Mouse (Mus musculus) olfactory bulb, adult 2 months (tissue): ENCODE data around the gene 4430402I18Rik. TPM values are rescaled to one million over a fixed set of nuclear protein-coding genes. Genes with fewer than 3 reads are reported as not detected.

Experiments
- H3K27ac ChIP-seq: fragments of 200-500 bp; 2 replicates; pipeline ENCODE4 v1.5.1; 2012; ENCODE audit warnings: low read depth, low read length; ENCODE audit not compliant: insufficient read depth
- H3K4me1 ChIP-seq: fragments of 200-500 bp; 2 replicates; pipeline ENCODE4 v1.6.1; 2012; ENCODE audit warnings: low read length; ENCODE audit not compliant: control insufficient read depth, insufficient read depth
- H3K4me3 ChIP-seq: fragments of 200-500 bp; 2 replicates; pipeline ENCODE4 v1.5.1; 2012; ENCODE audit warnings: mild to moderate bottlenecking, low read depth, low read length, moderate library complexity; ENCODE audit not compliant: insufficient read depth
- CTCF ChIP-seq: fragments of 200-500 bp; IDR thresholded peaks from 2 replicates; pipeline ENCODE4 v1.5.1; 2012; ENCODE audit warnings: low read depth, mild to moderate bottlenecking, low read length, moderate library complexity; ENCODE audit not compliant: insufficient read depth
- POLR2A ChIP-seq: fragments of 200-500 bp; IDR thresholded peaks from 2 replicates; pipeline ENCODE4 v1.6.1; 2012; ENCODE audit warnings: mild to moderate bottlenecking, low read depth, low read length, moderate library complexity; ENCODE audit not compliant: insufficient read depth
- WGBS: fragments of 180-500 bp; shearing (Covaris S2); methylation state at CpG from one replicate; pipeline ENCODE4 v1.1.7; 2018; 5-methylcytosine and 5-hydroxymethylcytosine counted together
- polyA plus RNA-seq: library from polyadenylated mRNA; stranded (reverse); fragments of >200 nt; gene quantifications from 2 replicates; pipeline ENCODE4 v1.2.4, GENCODE M21; 2012; ENCODE audit warnings: low replicate concordance; ENCODE audit not compliant: missing spikeins, insufficient read depth, insufficient read length

Gene 4430402I18Rik
- polyA plus RNA-seq, 1 experiment = not detected

- WGBS = 65% methylated on average over 4 of the region's 4 CpGs
- peaks cover 5% of the 10 kb centered on the region for H3K4me1 ChIP-seq
- H3K27ac ChIP-seq = no peak overlapping the region
- TF ChIP-seq POLR2A (no peak), CTCF (no peak)
- no peak overlapping the region for H3K4me3 ChIP-seq
Observed at GRCm38 (mm10) chr19:28997976-28998630, 30.5 kb upstream of the 4430402I18Rik start.

- TF ChIP-seq POLR2A = no peak
- no peak for TF ChIP-seq CTCF
- WGBS = 85% methylated on average over 5 of the region's 5 CpGs
- Histone ChIP-seq H3K4me3 (no peak overlapping the region), H3K27ac (peak overlapping the region; percentile 8; the same call in 1 of the 2 replicates), H3K4me1 (peaks cover 5% of the 10 kb centered on the region)
Observed at GRCm38 (mm10) chr19:28995366-28995765, 27.8 kb upstream of the 4430402I18Rik start.

GRCm38 (mm10) chr19:28994870-28995269 is 27.3 kb upstream of the 4430402I18Rik start:
- Histone ChIP-seq H3K4me3 (no peak overlapping the region), H3K27ac (peak overlapping the region; percentile 8), H3K4me1 (peaks cover 5% of the 10 kb centered on the region)
- WGBS = 36% methylated on average over 7 of the region's 7 CpGs
- no peak for TF ChIP-seq CTCF
- TF ChIP-seq POLR2A = no peak

- 66% methylated on average over 5 of the region's 5 CpGs for WGBS
- peaks cover 5% of the 10 kb centered on the region for H3K4me1 ChIP-seq
- H3K4me3 ChIP-seq = no peak overlapping the region
- H3K27ac ChIP-seq = no peak overlapping the region
- no peak for TF ChIP-seq POLR2A
- no peak for TF ChIP-seq CTCF
Observed at GRCm38 (mm10) chr19:28991391-28991790, 23.8 kb upstream of the 4430402I18Rik start.

GRCm38 (mm10) chr19:28990590-28991221 is 23.1 kb upstream of the 4430402I18Rik start:
- Histone ChIP-seq H3K4me3 (peak overlapping the region; percentile 89), H3K27ac (peak overlapping the region; percentile 74), H3K4me1 (peaks cover 3% of the 10 kb centered on the region; the same call in 1 of the 2 replicates)
- TF ChIP-seq CTCF = no peak
- TF ChIP-seq POLR2A = no peak
- WGBS = under 1% methylated on average over 41 of the region's 41 CpGs

GRCm38 (mm10) chr19:28990194-28990589 is 22.6 kb upstream of the 4430402I18Rik start, which contains the start of gene Cdc37l1:
Gene Cdc37l1 (plus strand): TSS chr19:28990352.
- peaks cover 3% of the 10 kb centered on the region; the same call in 1 of the 2 replicates for H3K4me1 ChIP-seq
- TF ChIP-seq CTCF (no peak), POLR2A (peak; percentile 84)
- under 1% methylated on average over 37 of the region's 37 CpGs for WGBS
- H3K27ac ChIP-seq = peak within 1 kb of the TSS; percentile 74
- H3K4me3 ChIP-seq = peak within 1 kb of the TSS; percentile 89

- TF ChIP-seq POLR2A (no peak), CTCF (no peak)
- Histone ChIP-seq H3K27ac (peak overlapping the region; percentile 62; the same call in 1 of the 2 replicates), H3K4me3 (no peak overlapping the region), H3K4me1 (no peaks in the 10 kb centered on the region)
- 66% methylated on average over 8 of the region's 8 CpGs for WGBS
Observed at GRCm38 (mm10) chr19:28989515-28989914, 21.9 kb upstream of the 4430402I18Rik start.

GRCm38 (mm10) chr19:28982617-28983016 is 15.0 kb upstream of the 4430402I18Rik start:
- no peak overlapping the region for H3K27ac ChIP-seq

More at GRCm38 (mm10) chr19:28982617-28983016, 15.0 kb upstream of the 4430402I18Rik start:
- WGBS = 91% methylated on average over 7 of the region's 7 CpGs
- Histone ChIP-seq H3K4me3 (no peak overlapping the region), H3K4me1 (no peaks in the 10 kb centered on the region)
- TF ChIP-seq POLR2A = no peak
- no peak for TF ChIP-seq CTCF
